Mouse (Mus musculus) myocyte (in vitro differentiated cells): ENCODE results near the gene Adgrg1.

Source experiments
- CEBPB ChIP-seq: IDR thresholded peaks from 2 replicates; pipeline ENCODE4 v1.6.1; 2011; ENCODE audit warnings: mild to moderate bottlenecking, moderate library complexity; ENCODE audit not compliant: poor library complexity, insufficient read depth, severe bottlenecking
- E2F4 ChIP-seq: IDR thresholded peaks from one replicate; pipeline ENCODE4 v1.6.1; 2011; ENCODE audit warnings: mild to moderate bottlenecking, control low read depth, moderate library complexity; ENCODE audit not compliant: insufficient read depth
- MAX ChIP-seq: IDR thresholded peaks from one replicate; pipeline ENCODE4 v1.6.1; 2011; ENCODE audit warnings: low read depth, mild to moderate bottlenecking, control low read depth
- MYOD1 ChIP-seq, 3 experiments: IDR thresholded peaks; one replicate each; pipeline ENCODE4 v1.6.1; 2011; ENCODE audit warnings: control low read depth in 2 of 3, low read depth in 2 of 3, mild to moderate bottlenecking in 2 of 3, moderate library complexity in 1 of 3; ENCODE audit not compliant: insufficient read length in 2 of 3, control insufficient read depth in 1 of 3
- MYOG ChIP-seq, 3 experiments: IDR thresholded peaks; one replicate each; pipeline ENCODE4 v1.6.1; 2011; ENCODE audit warnings: control low read depth in 2 of 3, low read depth in 2 of 3, mild to moderate bottlenecking in 2 of 3; ENCODE audit not compliant: insufficient read length in 2 of 3, control insufficient read depth in 1 of 3, insufficient read depth in 1 of 3
- POLR2A ChIP-seq: IDR thresholded peaks from one replicate; pipeline ENCODE4 v1.6.1; 2011; ENCODE audit warnings: low read depth, mild to moderate bottlenecking, control low read depth, moderate library complexity; ENCODE audit not compliant: insufficient read length
- POLR2AphosphoS2 ChIP-seq: IDR thresholded peaks from one replicate; pipeline ENCODE4 v1.6.1; 2011; ENCODE audit warnings: low read depth, control low read depth; ENCODE audit not compliant: insufficient read length
- REST ChIP-seq: IDR thresholded peaks from one replicate; pipeline ENCODE4 v1.6.1; 2011; ENCODE audit warnings: mild to moderate bottlenecking, control low read depth, moderate library complexity; ENCODE audit not compliant: insufficient read depth, insufficient read length
- SRF ChIP-seq: IDR thresholded peaks from one replicate; pipeline ENCODE4 v1.6.1; 2011; ENCODE audit warnings: low read depth; ENCODE audit not compliant: control insufficient read depth, insufficient read length
- TCF12 ChIP-seq: IDR thresholded peaks from one replicate; pipeline ENCODE4 v1.6.1; 2011; ENCODE audit warnings: mild to moderate bottlenecking, control low read depth; ENCODE audit not compliant: poor library complexity, insufficient read depth, severe bottlenecking
- TCF3 ChIP-seq: IDR thresholded peaks from one replicate; pipeline ENCODE4 v1.6.1; 2011; ENCODE audit warnings: low read depth, control low read depth; ENCODE audit not compliant: insufficient read length
- USF1 ChIP-seq: IDR thresholded peaks from one replicate; pipeline ENCODE4 v1.6.1; 2011; ENCODE audit warnings: low read depth, mild to moderate bottlenecking, control low read depth, moderate library complexity

DNA sequence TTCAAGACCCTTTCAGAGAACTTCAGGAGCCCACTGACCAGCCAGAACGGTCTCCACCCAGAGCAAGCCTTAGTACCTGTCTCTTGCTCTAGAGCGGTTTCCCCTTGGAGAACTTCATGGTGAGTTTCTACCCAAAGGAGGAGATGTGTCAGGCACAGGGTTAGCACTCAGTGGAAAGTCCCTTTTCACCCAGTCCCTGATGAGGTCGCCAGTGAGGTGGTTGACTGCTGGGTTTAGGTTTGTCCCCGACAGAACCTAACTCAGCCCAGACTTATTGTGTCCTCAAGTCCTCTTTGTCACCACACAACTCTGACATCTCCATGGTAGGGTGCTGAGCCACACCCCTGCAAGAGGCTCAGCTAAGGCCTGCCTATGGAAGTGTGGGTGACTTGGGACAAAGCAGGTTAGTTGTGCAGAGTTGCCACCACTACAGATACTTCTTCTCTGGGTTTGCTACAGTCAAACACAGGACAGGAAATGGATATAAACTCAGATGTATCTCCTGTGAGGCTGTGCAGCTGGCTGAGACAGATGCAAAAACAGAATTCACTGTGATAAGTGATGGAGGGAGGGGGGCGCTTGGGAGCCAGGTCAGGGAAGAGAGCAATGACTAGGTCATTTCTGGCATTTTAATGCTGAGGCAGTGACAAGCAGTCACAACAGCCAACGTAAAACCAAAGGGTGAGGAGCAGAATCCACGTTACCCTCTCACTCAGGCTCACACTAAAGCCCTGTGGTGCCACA is 20.8 kb upstream of the Adgrg1 start:
- no peak for TF ChIP-seq POLR2A
- no peak for TF ChIP-seq MYOG (IDR thresholded peaks at IDR 0.05; ENCODE audit: control insufficient read depth in 1 of 3, insufficient read depth in 1 of 3, insufficient read length in 2 of 3, low read depth in 2 of 3)
- TF ChIP-seq E2F4 = no peak
- TF ChIP-seq TCF12 = no peak
- TF ChIP-seq MYOD1 (IDR thresholded peaks at IDR 0.05; ENCODE audit: control insufficient read depth in 1 of 3, insufficient read length in 2 of 3, low read depth in 2 of 3) = no peak
- no peak for TF ChIP-seq USF1
- TF ChIP-seq REST = no peak
- TF ChIP-seq MAX = no peak
- no peak for TF ChIP-seq POLR2AphosphoS2
- TF ChIP-seq CEBPB = no peak
- TF ChIP-seq SRF = no peak
- no peak for TF ChIP-seq TCF3
